Mouse (Mus musculus) forebrain, embryonic 16.5 days (tissue): ENCODE results near the gene Abcd3. TPM values are rescaled to one million over a fixed set of nuclear protein-coding genes. Genes with fewer than 3 reads are reported as not detected.
"Not testable (repeated sequence)": the region's sequence is repeated elsewhere in the genome, so short reads cannot be mapped to it uniquely, and the experiment has no call there.

ENCODE experiments used
- ATAC-seq: fragments of 200-750 bp; cut with Nextera tagmentation; 2 replicates; pipeline ENCODE4 v1.8.0; 2017; ENCODE audit warnings: mild to moderate bottlenecking, moderate library complexity
- H3K27ac ChIP-seq: fragments of 300-500 bp; sonication (generic); 2 replicates; pipeline ENCODE4 v1.5.1; 2014; ENCODE audit warnings: low read length, control low read depth
- H3K27me3 ChIP-seq: fragments of 300-500 bp; sonication (generic); replicated peaks from 2 replicates; pipeline ENCODE4 v1.6.1; 2014; ENCODE audit warnings: low read length; ENCODE audit not compliant: control insufficient read depth, insufficient read depth
- H3K36me3 ChIP-seq: fragments of 300-500 bp; sonication (generic); 2 replicates; pipeline ENCODE4 v1.6.1; 2014; ENCODE audit not compliant: control insufficient read depth, insufficient read depth
- H3K4me1 ChIP-seq: fragments of 300-500 bp; sonication (generic); replicated peaks from 2 replicates; pipeline ENCODE4 v1.6.1; 2014; ENCODE audit warnings: low read length; ENCODE audit not compliant: control insufficient read depth, insufficient read depth
- H3K4me2 ChIP-seq: fragments of 300-500 bp; sonication (generic); 2 replicates; pipeline ENCODE4 v1.6.1; 2014; ENCODE audit warnings: mild to moderate bottlenecking, low read length, control low read depth
- H3K4me3 ChIP-seq: fragments of 300-500 bp; sonication (generic); replicated peaks from 2 replicates; pipeline ENCODE4 v1.5.1; 2014; ENCODE audit warnings: mild to moderate bottlenecking, low read length, control low read depth
- H3K9ac ChIP-seq: fragments of 300-500 bp; sonication (generic); replicated peaks from 2 replicates; pipeline ENCODE4 v1.6.1; 2014; ENCODE audit warnings: low read depth, low read length, control low read depth
- H3K9me3 ChIP-seq: fragments of 300-500 bp; sonication (generic); 2 replicates; pipeline ENCODE4 v1.6.1; 2016; ENCODE audit warnings: low read length; ENCODE audit not compliant: control insufficient read depth
- WGBS: fragments of 180-500 bp; shearing (Covaris S2); extraction: QIAGEN DNeasy Blood & Tissue Kit; methylation state at CpG from one replicate; pipeline ENCODE4 v1.1.7; 2014; 5-methylcytosine and 5-hydroxymethylcytosine counted together
- polyA plus RNA-seq: library from polyadenylated mRNA; unstranded; fragments of >200 nt; fragmentation: Nextera tagmentation; extraction: Ambion mirVana; gene quantifications from 2 replicates; pipeline ENCODE4 v1.2.1, GENCODE M21; 2015

Abcd3 gene
- polyA plus RNA-seq, 1 experiment from 2014 or later: 72.8 TPM

GRCm38 (mm10) chr3:121758373-121758772, 56.7 kb downstream of the Abcd3 start:
- Histone ChIP-seq H3K27ac (no peak overlapping the region), H3K4me3 (no peak overlapping the region), H3K27me3 (no peaks in the 10 kb centered on the region), H3K36me3 (no peaks in the 10 kb centered on the region; the same call in 1 of the 2 replicates), H3K4me1 (peaks cover 12% of the 10 kb centered on the region), H3K4me2 (no peak overlapping the region), H3K9ac (no peak overlapping the region), H3K9me3 (no peaks in the 10 kb centered on the region)
- ATAC-seq: no peak
- 71% methylated on average over 7 of the region's 7 CpGs for WGBS

GRCm38 (mm10) chr3:121755152-121755551, 60.0 kb downstream of the Abcd3 start:
- ATAC-seq: peak; percentile 95
- H3K27me3 ChIP-seq: no peaks in the 10 kb centered on the region
- H3K9ac ChIP-seq: no peak overlapping the region
- no peaks in the 10 kb centered on the region for H3K9me3 ChIP-seq
- no peaks in the 10 kb centered on the region; the same call in 1 of the 2 replicates for H3K36me3 ChIP-seq
- H3K4me2 ChIP-seq: no peak overlapping the region
- peaks cover 12% of the 10 kb centered on the region for H3K4me1 ChIP-seq
- H3K4me3 ChIP-seq: no peak overlapping the region
- 12% methylated on average over 3 of the region's 3 CpGs for WGBS
- H3K27ac ChIP-seq: peak overlapping the region; percentile 13; the same call in 1 of the 2 replicates

GRCm38 (mm10) chr3:121754319-121755090, 60.6 kb downstream of the Abcd3 start:
- Histone ChIP-seq H3K27ac (peak overlapping the region; percentile 17), H3K4me1 (peaks cover 12% of the 10 kb centered on the region)
- H3K9ac ChIP-seq, H3K36me3 ChIP-seq, H3K4me2 ChIP-seq, H3K4me3 ChIP-seq, H3K9me3 ChIP-seq, H3K27me3 ChIP-seq: not testable (repeated sequence)
- 76% methylated on average over 10 of the region's 10 CpGs for WGBS
- ATAC-seq: peak; percentile 51; the same call in 1 of the 2 replicates

GRCm38 (mm10) chr3:121741186-121741848, 73.8 kb downstream of the Abcd3 start:
- H3K27ac ChIP-seq, H3K9ac ChIP-seq, H3K4me3 ChIP-seq, H3K4me1 ChIP-seq, H3K27me3 ChIP-seq, H3K9me3 ChIP-seq, ATAC-seq, H3K4me2 ChIP-seq, H3K36me3 ChIP-seq: not testable (repeated sequence)
- 90% methylated on average over 4 of the region's 4 CpGs for WGBS

- Histone ChIP-seq H3K27me3 (no peaks in the 10 kb centered on the region), H3K4me1 (peaks cover 9% of the 10 kb centered on the region), H3K27ac (no peak overlapping the region), H3K9ac (no peak overlapping the region), H3K36me3 (no peaks in the 10 kb centered on the region), H3K9me3 (peaks cover 2% of the 10 kb centered on the region; the same call in 1 of the 2 replicates), H3K4me3 (no peak overlapping the region), H3K4me2 (no peak overlapping the region)
- WGBS: 71% methylated on average over 17 of the region's 17 CpGs
- no peak for ATAC-seq
These were observed 75.5 kb downstream of the Abcd3 start for GRCm38 (mm10) chr3:121739489-121740213.

- no peak for ATAC-seq
- Histone ChIP-seq H3K4me2 (no peak overlapping the region), H3K27me3 (no peaks in the 10 kb centered on the region), H3K4me3 (no peak overlapping the region), H3K27ac (no peak overlapping the region), H3K36me3 (no peaks in the 10 kb centered on the region), H3K9ac (no peak overlapping the region), H3K4me1 (peaks cover 9% of the 10 kb centered on the region), H3K9me3 (no peaks in the 10 kb centered on the region)
- 80% methylated on average over 9 of the region's 9 CpGs for WGBS
These were observed 76.3 kb downstream of the Abcd3 start for GRCm38 (mm10) chr3:121738742-121739342.

- H3K36me3 ChIP-seq: no peaks in the 10 kb centered on the region
- H3K4me3 ChIP-seq: no peak overlapping the region
- peaks cover 9% of the 10 kb centered on the region for H3K4me1 ChIP-seq
- no peaks in the 10 kb centered on the region for H3K9me3 ChIP-seq
- no peak overlapping the region for H3K9ac ChIP-seq
- no peaks in the 10 kb centered on the region for H3K27me3 ChIP-seq
- ATAC-seq: no peak
- 71% methylated on average over 2 of the region's 2 CpGs for WGBS
- no peak overlapping the region for H3K4me2 ChIP-seq
- no peak overlapping the region for H3K27ac ChIP-seq
These were observed 77.2 kb downstream of the Abcd3 start for GRCm38 (mm10) chr3:121737901-121738300.

- H3K4me2 ChIP-seq: no peak overlapping the region
- H3K9ac ChIP-seq: no peak overlapping the region
- H3K36me3 ChIP-seq: no peaks in the 10 kb centered on the region
- WGBS: 17% methylated on average over 1 of the region's 1 CpGs
- no peaks in the 10 kb centered on the region for H3K9me3 ChIP-seq
- no peak overlapping the region for H3K4me3 ChIP-seq
- no peaks in the 10 kb centered on the region for H3K27me3 ChIP-seq
- H3K4me1 ChIP-seq: peaks cover 9% of the 10 kb centered on the region
- no peak overlapping the region for H3K27ac ChIP-seq
- no peak for ATAC-seq
These were observed 77.6 kb downstream of the Abcd3 start for GRCm38 (mm10) chr3:121737453-121737852.
